Mouse (Mus musculus): ENCODE results near the gene Casc3. TPM values are rescaled to one million over a fixed set of nuclear protein-coding genes. Genes with fewer than 3 reads are reported as not detected.
"Not testable (repeated sequence)": the region's sequence is repeated elsewhere in the genome, so short reads cannot be mapped to it uniquely, and the experiment has no call there.

The Casc3 gene
- polyA plus RNA-seq, 1 experiment from 2014 or later = 7.0 TPM

DNA sequence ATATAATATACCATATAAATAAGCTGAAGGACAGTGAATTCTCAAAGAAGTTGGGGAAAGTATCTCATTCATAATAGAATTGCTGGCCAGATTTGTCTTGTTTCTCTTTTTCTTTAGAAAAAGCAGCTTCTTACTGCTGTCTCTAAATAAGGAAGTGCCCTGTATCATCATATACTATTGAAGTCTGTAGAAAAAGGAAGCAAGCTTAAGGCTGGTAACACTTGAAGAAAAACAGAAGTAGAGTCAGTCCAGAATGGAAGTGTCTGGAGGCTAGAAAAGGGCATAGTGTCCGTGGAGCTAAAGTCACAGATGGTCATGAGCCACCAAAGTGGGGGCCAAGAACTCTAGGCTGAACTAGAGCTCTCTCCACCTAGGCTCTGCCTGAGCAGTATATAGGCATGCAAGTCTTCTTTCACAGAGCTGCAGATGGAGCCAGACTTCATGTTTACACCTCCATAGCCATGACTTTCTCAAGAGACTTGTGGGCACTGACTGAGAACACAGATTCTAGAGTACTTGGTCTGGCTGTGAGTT lies 12.1 kb downstream of the Casc3 start:
- no peak for DNase-seq
- TF ChIP-seq EP300 (IDR thresholded peaks at IDR 0.05; ENCODE audit: low read depth) = no peak
- no peak for TF ChIP-seq CTCF (IDR thresholded peaks at IDR 0.05; ENCODE audit: low read depth)
- H3K9me3 ChIP-seq (ENCODE audit: low read length) = no peaks in the 10 kb centered on the region
- no peaks in the 10 kb centered on the region for H3K27me3 ChIP-seq (ENCODE audit: insufficient read depth, low read length)
- peak overlapping the region; percentile 57 for H3K27ac ChIP-seq (ENCODE audit: low read depth)
- H3K4me3 ChIP-seq (ENCODE audit: low read depth, low read length) = no peak overlapping the region
- 48% methylated on average over 1 of the region's 1 CpGs for WGBS (ENCODE audit: insufficient replicate concordance)
- no peak overlapping the region for H3K4me2 ChIP-seq (ENCODE audit: low read depth, low read length)
- ATAC-seq = no peak
- H3K36me3 ChIP-seq (replicated peaks; ENCODE audit: insufficient read depth, low read length) = peaks cover 82% of the 10 kb centered on the region
- no peaks in the 10 kb centered on the region for H3K4me1 ChIP-seq (ENCODE audit: insufficient read depth)
- no peak overlapping the region for H3K9ac ChIP-seq (replicated peaks)

DNA sequence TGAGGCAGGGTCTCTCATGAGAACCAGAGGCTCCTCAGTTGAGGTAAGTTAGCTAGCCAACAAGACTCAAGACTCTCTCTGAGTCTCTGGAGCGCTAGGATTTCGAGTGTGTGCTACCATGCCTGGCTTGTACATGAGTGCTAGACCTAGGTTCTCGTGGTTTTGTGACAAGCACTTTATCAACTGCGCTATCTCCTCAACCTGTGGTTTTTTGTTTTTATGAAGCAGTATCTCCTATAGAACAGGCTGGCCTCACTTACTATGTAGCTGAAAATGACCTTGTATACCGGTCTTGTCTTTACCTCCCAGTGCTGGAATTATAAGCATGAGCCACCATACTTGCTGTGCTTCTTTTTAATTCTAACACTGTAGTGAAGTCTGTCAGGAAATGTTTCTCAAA lies 16.3 kb downstream of the Casc3 start:
- 54% methylated on average over 5 of the region's 5 CpGs for WGBS (ENCODE audit: insufficient replicate concordance)
- peaks cover 79% of the 10 kb centered on the region for H3K36me3 ChIP-seq (replicated peaks; ENCODE audit: insufficient read depth, low read length)
- H3K9me3 ChIP-seq (ENCODE audit: low read length) = no peaks in the 10 kb centered on the region
- no peak overlapping the region for H3K27ac ChIP-seq (ENCODE audit: low read depth)
- no peak overlapping the region for H3K4me2 ChIP-seq (ENCODE audit: low read depth, low read length)
- DNase-seq (no peak), ATAC-seq (no peak)
- no peak overlapping the region for H3K4me3 ChIP-seq (ENCODE audit: low read depth, low read length)
- no peaks in the 10 kb centered on the region for H3K27me3 ChIP-seq (ENCODE audit: insufficient read depth, low read length)
- TF ChIP-seq EP300 (IDR thresholded peaks at IDR 0.05; ENCODE audit: low read depth) (no peak), CTCF (IDR thresholded peaks at IDR 0.05; ENCODE audit: low read depth) (no peak)
- H3K4me1 ChIP-seq (ENCODE audit: insufficient read depth) = no peaks in the 10 kb centered on the region
- H3K9ac ChIP-seq (replicated peaks) = no peak overlapping the region

DNA sequence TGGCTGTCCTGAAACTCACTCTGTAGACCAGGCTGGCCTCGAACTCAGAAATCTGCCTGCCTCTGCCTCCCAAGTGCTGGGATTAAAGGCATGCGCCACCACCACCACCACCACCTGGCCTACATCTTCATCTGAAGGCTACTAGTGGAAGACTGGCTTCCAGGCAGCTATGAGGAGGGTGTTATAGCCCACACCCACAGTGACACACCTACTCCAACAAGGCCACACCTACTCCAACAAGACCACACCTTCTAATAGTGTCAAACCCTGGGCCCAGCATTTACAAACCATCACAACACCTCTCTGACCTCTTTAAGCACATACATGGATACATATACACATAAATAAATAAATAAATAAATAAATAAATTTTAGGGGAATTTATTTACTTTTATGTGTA lies 21.4 kb downstream of the Casc3 start:
- not testable (repeated sequence) for H3K9ac ChIP-seq (replicated peaks); H3K27ac ChIP-seq (ENCODE audit: low read depth); H3K27me3 ChIP-seq (ENCODE audit: insufficient read depth, low read length); H3K4me3 ChIP-seq (ENCODE audit: low read depth, low read length); H3K9me3 ChIP-seq (ENCODE audit: low read length); ATAC-seq; H3K4me1 ChIP-seq (ENCODE audit: insufficient read depth); H3K4me2 ChIP-seq (ENCODE audit: low read depth, low read length); DNase-seq
- 84% methylated on average over 2 of the region's 2 CpGs for WGBS (ENCODE audit: insufficient replicate concordance)
- H3K36me3 ChIP-seq (replicated peaks; ENCODE audit: insufficient read depth, low read length) = peaks cover 69% of the 10 kb centered on the region

DNA sequence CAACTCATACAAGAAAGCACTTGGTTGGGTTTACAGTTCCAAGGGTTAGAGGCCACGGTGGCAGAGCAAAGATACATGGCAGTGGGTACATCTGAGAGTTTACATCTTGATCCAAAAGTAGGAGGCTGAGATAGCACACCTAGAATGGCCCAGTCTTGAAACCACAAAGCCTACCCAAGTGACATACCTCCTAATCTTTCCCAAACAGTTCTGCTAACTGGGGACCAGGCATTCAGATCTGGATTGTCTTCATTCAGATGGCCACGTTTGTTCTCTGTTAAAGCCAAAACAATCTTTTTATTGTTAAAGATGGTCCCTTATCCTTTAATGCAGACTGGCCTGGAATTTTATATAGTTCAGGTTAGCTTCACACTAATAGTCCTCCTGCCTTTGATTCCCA lies 23.2 kb downstream of the Casc3 start:
- H3K36me3 ChIP-seq (replicated peaks; ENCODE audit: insufficient read depth, low read length) = peaks cover 68% of the 10 kb centered on the region
- H3K4me3 ChIP-seq (ENCODE audit: low read depth, low read length) = no peak overlapping the region
- no peaks in the 10 kb centered on the region for H3K9me3 ChIP-seq (ENCODE audit: low read length)
- ATAC-seq (peak; percentile 43), DNase-seq (no peak)
- WGBS (ENCODE audit: insufficient replicate concordance) = 52% methylated on average over 2 of the region's 2 CpGs
- TF ChIP-seq EP300 (IDR thresholded peaks at IDR 0.05; ENCODE audit: low read depth) (no peak), CTCF (IDR thresholded peaks at IDR 0.05; ENCODE audit: low read depth) (no peak)
- H3K27ac ChIP-seq (ENCODE audit: low read depth) = no peak overlapping the region
- H3K27me3 ChIP-seq (ENCODE audit: insufficient read depth, low read length) = no peaks in the 10 kb centered on the region
- no peak overlapping the region for H3K4me2 ChIP-seq (ENCODE audit: low read depth, low read length)
- no peak overlapping the region for H3K9ac ChIP-seq (replicated peaks)
- no peaks in the 10 kb centered on the region for H3K4me1 ChIP-seq (ENCODE audit: insufficient read depth)

DNA sequence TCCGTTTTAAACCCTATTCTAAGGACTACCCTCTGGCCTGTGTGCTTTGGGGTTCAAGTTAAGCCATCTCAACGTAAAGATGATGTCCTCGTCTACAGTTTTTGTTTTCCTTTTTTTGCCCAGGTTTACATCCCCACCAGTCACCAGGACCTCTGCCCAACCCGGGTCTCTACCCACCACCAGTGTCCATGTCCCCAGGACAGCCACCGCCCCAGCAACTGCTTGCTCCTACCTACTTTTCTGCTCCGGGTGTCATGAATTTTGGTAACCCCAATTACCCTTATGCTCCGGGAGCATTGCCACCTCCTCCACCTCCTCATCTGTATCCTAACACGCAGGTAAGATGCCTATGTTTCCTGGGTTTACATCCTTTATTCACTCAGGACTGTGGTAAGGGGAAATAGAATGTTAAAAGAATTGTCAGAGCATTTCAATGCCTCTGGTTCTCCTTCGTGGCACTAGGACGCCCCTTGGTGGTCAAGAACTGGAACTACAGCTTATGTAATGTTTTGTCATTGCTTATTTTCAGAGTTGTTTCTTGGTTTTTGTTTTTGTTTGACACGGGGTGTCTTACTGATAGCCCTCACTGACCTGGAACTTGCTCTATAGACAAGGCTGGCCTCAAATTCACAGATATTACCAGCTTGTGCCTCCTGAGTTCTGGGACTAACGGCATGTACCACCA lies 24.5 kb downstream of the Casc3 start:
- 66% methylated on average over 12 of the region's 12 CpGs for WGBS (ENCODE audit: insufficient replicate concordance)

DNA sequence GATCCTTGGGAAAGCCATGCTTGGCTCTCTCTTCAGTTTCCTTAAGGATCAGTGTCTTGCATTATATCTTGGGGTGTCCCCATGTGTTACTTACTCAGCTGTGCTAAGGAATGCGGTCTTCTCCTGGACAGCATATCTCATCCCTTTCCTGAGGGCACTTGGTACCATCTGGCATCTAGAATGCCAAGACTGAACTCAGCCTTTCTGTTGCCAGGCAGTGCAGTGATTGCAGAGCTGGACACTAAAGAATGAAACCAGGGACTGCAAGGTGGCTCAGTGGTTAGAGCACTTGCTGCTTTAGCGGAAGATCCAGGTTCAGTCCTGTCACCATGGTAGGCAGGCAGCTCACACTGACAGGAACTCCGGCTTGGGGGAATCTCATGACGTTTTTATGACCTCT lies 25.2 kb downstream of the Casc3 start:
- no peak overlapping the region for H3K4me3 ChIP-seq (ENCODE audit: low read depth, low read length)
- H3K4me2 ChIP-seq (ENCODE audit: low read depth, low read length) = no peak overlapping the region
- no peaks in the 10 kb centered on the region for H3K4me1 ChIP-seq (ENCODE audit: insufficient read depth)
- H3K27me3 ChIP-seq (ENCODE audit: insufficient read depth, low read length) = no peaks in the 10 kb centered on the region
- no peaks in the 10 kb centered on the region for H3K9me3 ChIP-seq (ENCODE audit: low read length)
- H3K9ac ChIP-seq (replicated peaks) = no peak overlapping the region
- peaks cover 66% of the 10 kb centered on the region for H3K36me3 ChIP-seq (replicated peaks; ENCODE audit: insufficient read depth, low read length)
- TF ChIP-seq EP300 (IDR thresholded peaks at IDR 0.05; ENCODE audit: low read depth) (no peak), CTCF (IDR thresholded peaks at IDR 0.05; ENCODE audit: low read depth) (no peak)
- WGBS (ENCODE audit: insufficient replicate concordance) = 87% methylated on average over 4 of the region's 4 CpGs
- ATAC-seq = no peak
- no peak for DNase-seq
- no peak overlapping the region for H3K27ac ChIP-seq (ENCODE audit: low read depth)

More for the DNA sequence above, 24.5 kb downstream of the Casc3 start:
- Histone ChIP-seq H3K4me2 (ENCODE audit: low read depth, low read length) (no peak overlapping the region), H3K27ac (ENCODE audit: low read depth) (no peak overlapping the region), H3K36me3 (replicated peaks; ENCODE audit: insufficient read depth, low read length) (peaks cover 72% of the 10 kb centered on the region), H3K4me1 (ENCODE audit: insufficient read depth) (no peaks in the 10 kb centered on the region), H3K9me3 (ENCODE audit: low read length) (no peaks in the 10 kb centered on the region), H3K27me3 (ENCODE audit: insufficient read depth, low read length) (no peaks in the 10 kb centered on the region), H3K4me3 (ENCODE audit: low read depth, low read length) (no peak overlapping the region), H3K9ac (replicated peaks) (no peak overlapping the region)
- TF ChIP-seq EP300 (IDR thresholded peaks at IDR 0.05; ENCODE audit: low read depth) (no peak), CTCF (IDR thresholded peaks at IDR 0.05; ENCODE audit: low read depth) (peak; percentile 87)
- peak; percentile 38 for DNase-seq
- peak; percentile 24 for ATAC-seq

Data from liver, postnatal 0 days (tissue).